In the genomic region with DNA sequence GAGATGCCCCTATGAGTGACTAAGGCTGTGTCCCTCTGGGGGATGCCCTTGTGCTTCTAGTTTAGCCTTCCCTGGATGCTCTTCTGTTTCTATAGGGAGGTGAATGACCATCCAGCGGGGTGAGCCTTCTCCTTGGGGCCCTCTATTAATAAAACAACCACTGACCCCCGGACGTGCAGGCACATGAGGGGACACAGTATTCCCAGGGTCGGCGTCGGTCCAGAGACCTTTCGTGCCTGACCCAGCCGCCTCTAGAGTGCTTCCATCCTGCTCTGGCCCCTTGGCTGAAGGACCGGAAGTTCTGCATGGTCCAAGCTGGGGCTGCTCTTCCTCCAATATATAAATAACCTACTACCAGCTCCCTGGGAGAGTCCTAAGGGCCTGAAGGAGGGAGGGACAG, we compare ENCODE assay signal across 10 mouse cellular contexts. TPM values are rescaled to one million over a fixed set of nuclear protein-coding genes. Genes with fewer than 3 reads are reported as not detected.
A peak's percentile ranks its signal among the peaks of the same experiment; 100 is the strongest.
DNase-seq lines count a peak whose midpoint lies in the region; ATAC-seq and TF ChIP-seq lines count a peak whose summit lies in the region.
"Had no signal": no experiment of that assay in that cellular context is flagged by ENCODE, and none has a peak within 500 bp of the region (broad histone marks: within the 10 kb centered on the region; RNA-seq: fewer than 3 reads in every experiment).

No protein-coding gene starts in this region.

- no peaks in the 10 kb centered on the region for H3K9me3 ChIP-seq in intestine, embryonic 16.5 days (ENCODE audit: control insufficient read depth, low read length)
- no peaks in the 10 kb centered on the region for H3K9me3 ChIP-seq in liver, embryonic 13.5 days (replicated peaks)
- H3K9me3 ChIP-seq in forebrain, embryonic 15.5 days = no peaks in the 10 kb centered on the region
- H3K9me3 ChIP-seq in hindbrain, embryonic 13.5 days = no peaks in the 10 kb centered on the region
- H3K9me3 ChIP-seq: neural tube, embryonic 12.5 days had no signal

- H3K27me3 ChIP-seq in spleen, adult 2 months (ENCODE audit: control insufficient read depth, insufficient read depth, low read length) = no peaks in the 10 kb centered on the region
- no peaks in the 10 kb centered on the region for H3K27me3 ChIP-seq in intestine, embryonic 16.5 days (replicated peaks; ENCODE audit: control insufficient read depth, insufficient read depth, low read length)
- no peaks in the 10 kb centered on the region for H3K27me3 ChIP-seq in liver, embryonic 13.5 days
- no peaks in the 10 kb centered on the region for H3K27me3 ChIP-seq in forebrain, embryonic 15.5 days
- H3K27me3 ChIP-seq in hindbrain, embryonic 13.5 days = 0 out of 2 replicates have a peak, but pooled peaks cover 6% of the 10 kb centered on the region
- H3K27me3 ChIP-seq: neural tube, embryonic 12.5 days had no signal

- no peak overlapping the region for H3K4me2 ChIP-seq in intestine, embryonic 16.5 days (ENCODE audit: low read depth, low read length)
- H3K4me2 ChIP-seq in liver, embryonic 13.5 days = no peak overlapping the region
- H3K4me2 ChIP-seq in forebrain, embryonic 15.5 days (replicated peaks) = no peak overlapping the region
- H3K4me2 ChIP-seq in hindbrain, embryonic 13.5 days = no peak overlapping the region
- H3K4me2 ChIP-seq: neural tube, embryonic 12.5 days had no signal

- TF ChIP-seq CTCF in spleen, adult 2 months (IDR thresholded peaks at IDR 0.05; ENCODE audit: extremely low read depth, insufficient read depth, insufficient read length, insufficient replicate concordance) = no peak

- no peak overlapping the region for H3K4me3 ChIP-seq in spleen, adult 2 months (ENCODE audit: extremely low read depth, insufficient read depth, insufficient read length)
- H3K4me3 ChIP-seq in intestine, embryonic 16.5 days (ENCODE audit: low read length) = no peak overlapping the region
- H3K4me3 ChIP-seq in liver, embryonic 13.5 days (replicated peaks) = no peak overlapping the region
- no peak overlapping the region for H3K4me3 ChIP-seq in forebrain, embryonic 15.5 days
- no peak overlapping the region for H3K4me3 ChIP-seq in hindbrain, embryonic 13.5 days
- H3K4me3 ChIP-seq: neural tube, embryonic 12.5 days had no signal

- ATAC-seq in intestine, embryonic 16.5 days = peak; percentile 72
- ATAC-seq in liver, embryonic 13.5 days (ENCODE audit: low read depth) = peak; percentile 47; the same call in 1 of the 2 replicates
- no peak for ATAC-seq in forebrain, embryonic 15.5 days (replicated peaks)
- no peak for ATAC-seq in hindbrain, embryonic 13.5 days (ENCODE audit: low FRiP score)
- ATAC-seq: inflammation-experienced regulatory T-cells, adult 6 months had no signal

- 76% methylated on average over 9 of the region's 9 CpGs for WGBS in spleen, adult 2 months
- WGBS in intestine, embryonic 16.5 days = 71% methylated on average over 9 of the region's 9 CpGs
- WGBS in liver, embryonic 13.5 days (ENCODE audit: insufficient replicate concordance) = 51% methylated on average over 9 of the region's 9 CpGs
- 82% methylated on average over 9 of the region's 9 CpGs for WGBS in forebrain, embryonic 15.5 days
- whole genome bisulfite sequencing in hindbrain, embryonic 13.5 days = 84% methylated on average over 9 of the region's 9 CpGs

- no peaks in the 10 kb centered on the region for H3K36me3 ChIP-seq in spleen, adult 2 months (ENCODE audit: control insufficient read depth, insufficient read depth, low read length)
- H3K36me3 ChIP-seq in intestine, embryonic 16.5 days (ENCODE audit: control insufficient read depth, insufficient read depth, low read length) = no peaks in the 10 kb centered on the region
- no peaks in the 10 kb centered on the region for H3K36me3 ChIP-seq in liver, embryonic 13.5 days
- no peaks in the 10 kb centered on the region for H3K36me3 ChIP-seq in forebrain, embryonic 15.5 days
- no peaks in the 10 kb centered on the region for H3K36me3 ChIP-seq in hindbrain, embryonic 13.5 days
- H3K36me3 ChIP-seq: neural tube, embryonic 12.5 days had no signal

- no peak overlapping the region; the same call in 1 of the 2 replicates for H3K9ac ChIP-seq in intestine, embryonic 16.5 days (ENCODE audit: low read depth, low read length)
- H3K9ac ChIP-seq in liver, embryonic 13.5 days = no peak overlapping the region
- H3K9ac ChIP-seq in forebrain, embryonic 15.5 days (replicated peaks) = no peak overlapping the region
- no peak overlapping the region for H3K9ac ChIP-seq in hindbrain, embryonic 13.5 days
- H3K9ac ChIP-seq: neural tube, embryonic 12.5 days had no signal

- DNase-seq in spleen, adult 2 months (ENCODE audit: low read depth in 1 of 2, low spot score in 2 of 2) = no peak
- DNase-seq in spleen, adult 12 weeks (ENCODE audit: low spot score) = no peak
- no peak for DNase-seq in liver, embryonic 13.5 days
- DNase-seq in layer of hippocampus, adult 8-10 months (ENCODE audit: low spot score in 2 of 2) = no peak
- DNase-seq in left cerebral cortex, adult 8-10 months (ENCODE audit: low spot score in 2 of 2) = no peak

- peak overlapping the region; percentile 35; the same call in 1 of the 2 replicates for H3K27ac ChIP-seq in spleen, adult 2 months (ENCODE audit: insufficient read depth, low read length)
- H3K27ac ChIP-seq in intestine, embryonic 16.5 days (ENCODE audit: low read length) = 0 out of 2 replicates have a peak overlapping the region, but pooled peaks have one; percentile 42
- no peak overlapping the region for H3K27ac ChIP-seq in liver, embryonic 13.5 days
- H3K27ac ChIP-seq in forebrain, embryonic 15.5 days (replicated peaks) = no peak overlapping the region
- no peak overlapping the region for H3K27ac ChIP-seq in hindbrain, embryonic 13.5 days
- H3K27ac ChIP-seq: neural tube, embryonic 12.5 days had no signal

- TF ChIP-seq POLR2A in spleen, adult 2 months (IDR thresholded peaks at IDR 0.05; ENCODE audit: low read depth, low read length) = no peak

- no peaks in the 10 kb centered on the region for H3K4me1 ChIP-seq in spleen, adult 2 months (ENCODE audit: control insufficient read depth, insufficient read depth, insufficient read length)
- H3K4me1 ChIP-seq in intestine, embryonic 16.5 days (ENCODE audit: control insufficient read depth, insufficient read depth, low read length) = peaks cover 11% of the 10 kb centered on the region
- H3K4me1 ChIP-seq in liver, embryonic 13.5 days (replicated peaks) = peaks cover 10% of the 10 kb centered on the region; the same call in 1 of the 2 replicates
- H3K4me1 ChIP-seq in forebrain, embryonic 15.5 days = no peaks in the 10 kb centered on the region
- 0 out of 2 replicates have a peak, but pooled peaks cover 5% of the 10 kb centered on the region for H3K4me1 ChIP-seq in hindbrain, embryonic 13.5 days (replicated peaks)
- H3K4me1 ChIP-seq: neural tube, embryonic 12.5 days had no signal

RNA-seq across cellular contexts. Expression of gene Wdr5, which starts 39.4 kb away (rescaled TPM):
- 17.3 and 23.7 TPM in 2 replicates for polyA plus RNA-seq in spleen, adult 2 months (2012; rRNA removed)
- polyA plus RNA-seq in intestine, embryonic 16.5 days (2015; fragmentation: Nextera tagmentation; extraction: Ambion mirVana) = 40.0 and 44.8 TPM in 2 replicates
- polyA plus RNA-seq in liver, embryonic 13.5 days (2015; fragmentation: Nextera tagmentation; extraction: Ambion mirVana) = 32.1 and 35.9 TPM in 2 replicates
- 10 to 100 TPM; 25.7 to 29.8 (median 27.9) TPM for total RNA-seq in layer of hippocampus, adult 8-10 months (2022)
- polyA plus RNA-seq in forebrain, embryonic 15.5 days (2015; fragmentation: Nextera tagmentation; extraction: Ambion mirVana) = 50.5 and 55.4 TPM in 2 replicates
- polyA plus RNA-seq in hindbrain, embryonic 13.5 days (2015; fragmentation: Nextera tagmentation; extraction: Ambion mirVana) = 40.7 and 42.3 TPM in 2 replicates
- 10 to 100 TPM; 25.6 to 27.1 (median 26.0) TPM for total RNA-seq in left cerebral cortex, adult 8-10 months (2022)

RNA-seq across cellular contexts. Expression of gene Brd3, which starts 46.8 kb away (rescaled TPM):
- 18.2 and 23.7 TPM in 2 replicates for polyA plus RNA-seq in spleen, adult 2 months (2012; rRNA removed)
- polyA plus RNA-seq in intestine, embryonic 16.5 days (2015; fragmentation: Nextera tagmentation; extraction: Ambion mirVana) = 82.5 and 85.9 TPM in 2 replicates
- 25.0 and 37.2 TPM in 2 replicates for polyA plus RNA-seq in liver, embryonic 13.5 days (2015; fragmentation: Nextera tagmentation; extraction: Ambion mirVana)
- 10 to 100 TPM; 40.6 to 47.9 (median 46.6) TPM for total RNA-seq in layer of hippocampus, adult 8-10 months (2022)
- 142 and 149 TPM in 2 replicates for polyA plus RNA-seq in forebrain, embryonic 15.5 days (2015; fragmentation: Nextera tagmentation; extraction: Ambion mirVana)
- 130 and 133 TPM in 2 replicates for polyA plus RNA-seq in hindbrain, embryonic 13.5 days (2015; fragmentation: Nextera tagmentation; extraction: Ambion mirVana)
- total RNA-seq in left cerebral cortex, adult 8-10 months (2022) = 10 to 100 TPM; 37.6 to 44.5 (median 44.0) TPM

Comparison
In these comparisons a context has a peak if more than half of its experiments do, and no peak if none do; other contexts are left out.
1. H3K27ac ChIP-seq: peak in spleen, adult 2 months (single experiment) and intestine, embryonic 16.5 days (single experiment); none in liver, embryonic 13.5 days (single experiment), forebrain, embryonic 15.5 days (single experiment) and hindbrain, embryonic 13.5 days (single experiment).
2. ATAC-seq: peak in intestine, embryonic 16.5 days (single experiment) and liver, embryonic 13.5 days (single experiment); none in forebrain, embryonic 15.5 days (single experiment) and hindbrain, embryonic 13.5 days (single experiment).